Mouse (Mus musculus) bone marrow, adult 2 months (tissue): Measurements from ENCODE around the gene Auts2.

Source experiments
- CTCF ChIP-seq: fragments of 200-500 bp; IDR thresholded peaks from 2 replicates; pipeline ENCODE4 v1.5.1; 2011; ENCODE audit warnings: low read length, control low read depth; ENCODE audit not compliant: control insufficient read depth, insufficient read depth
- POLR2A ChIP-seq: fragments of 200-500 bp; IDR thresholded peaks from 2 replicates; pipeline ENCODE4 v1.6.1; 2011; ENCODE audit warnings: low read depth, mild to moderate bottlenecking, control low read depth, low read length, borderline replicate concordance; ENCODE audit not compliant: control insufficient read depth

DNA sequence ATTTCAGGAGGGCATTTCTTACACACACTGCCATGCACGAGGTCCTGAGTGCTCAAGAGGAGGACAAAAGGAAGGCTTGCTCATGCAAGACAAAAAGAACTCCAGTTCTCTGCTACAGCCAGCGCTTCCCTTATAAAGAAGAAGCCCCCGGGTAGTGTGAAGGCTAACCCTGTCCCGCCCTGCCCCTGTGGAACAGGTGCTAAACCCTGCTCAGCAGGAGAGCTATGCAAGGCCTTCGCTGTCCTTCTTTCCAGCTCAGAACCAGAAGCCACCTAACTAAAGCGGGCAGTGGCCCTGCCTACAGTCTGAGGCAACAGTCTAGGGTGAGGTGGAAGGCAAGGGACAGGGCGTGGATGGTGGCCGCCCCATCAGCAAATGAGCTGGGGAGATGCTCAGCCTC is 947.4 kb downstream of the Auts2 start:
- TF ChIP-seq CTCF (no peak), POLR2A (no peak)
